Mouse (Mus musculus) MEL (cell line): ENCODE data around the gene Cbln3.

Source experiments
- POLR2A ChIP-seq, 2 experiments: IDR thresholded peaks; 2 replicates each; pipeline ENCODE4 v1.6.1; 2011 to 2012; ENCODE audit warnings: low read length in 2 of 2, mild to moderate bottlenecking in 2 of 2, control low read depth in 1 of 2, improper control_type of control experiment in 1 of 2, low read depth in 1 of 2, moderate library complexity in 1 of 2; ENCODE audit not compliant: control insufficient read depth in 1 of 2, insufficient read depth in 1 of 2, poor library complexity in 1 of 2
- ZNF384 ChIP-seq: IDR thresholded peaks from 2 replicates; pipeline ENCODE4 v1.6.1; 2012; ENCODE audit warnings: low read depth, mild to moderate bottlenecking, inconsistent platforms, low read length, improper control_type of control experiment

DNA sequence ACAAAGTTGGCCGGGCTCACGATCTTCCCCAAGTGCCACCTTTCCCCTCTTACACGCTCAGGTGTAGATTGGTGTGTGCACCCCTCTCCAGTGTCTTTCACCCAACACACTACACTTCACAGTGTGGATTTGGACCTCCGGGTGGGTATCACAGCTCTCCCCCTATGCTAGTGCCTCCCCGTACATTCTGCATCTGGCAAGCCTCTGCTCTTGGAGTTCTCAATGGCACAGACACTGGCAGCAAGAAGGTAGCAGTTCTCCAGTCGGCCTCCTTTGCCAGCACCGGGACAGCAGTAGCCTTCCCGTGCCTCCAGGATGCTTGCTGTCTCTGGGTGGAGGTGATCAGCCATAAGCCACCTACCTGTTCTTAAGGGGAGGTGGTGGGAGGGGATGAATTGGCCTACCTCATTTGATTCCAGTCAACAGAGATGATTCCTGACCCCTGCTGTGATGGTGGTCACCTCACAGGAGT, 10.9 kb downstream of the Cbln3 start:
- no peak for TF ChIP-seq POLR2A (IDR thresholded peaks at IDR 0.05; ENCODE audit: control insufficient read depth in 1 of 2, insufficient read depth in 1 of 2, low read depth in 1 of 2, low read length in 2 of 2, poor library complexity in 1 of 2)
- no peak for TF ChIP-seq ZNF384
